In the genomic region with DNA sequence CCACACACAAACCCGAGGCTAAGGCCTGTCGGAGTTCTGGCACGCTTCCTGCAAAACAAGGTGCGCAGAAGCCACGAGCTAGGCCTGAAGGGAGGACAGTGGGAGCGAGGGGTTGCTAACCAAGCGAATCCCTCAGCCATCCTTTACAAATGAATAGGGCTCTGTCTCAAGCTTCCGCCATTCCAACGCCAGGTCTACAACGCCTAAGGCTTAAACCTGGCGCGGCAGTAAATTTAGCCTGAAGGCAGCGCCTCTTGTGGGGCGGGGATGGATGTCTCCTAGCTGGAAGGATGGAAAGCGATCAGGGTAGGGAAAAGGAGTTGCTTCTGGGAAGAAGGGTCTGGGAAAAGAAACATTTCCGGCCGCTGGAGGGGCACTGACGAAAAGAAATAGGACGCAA, we compare ENCODE assay signal across 11 mouse cellular contexts.
A peak's percentile ranks its signal among the peaks of the same experiment; 100 is the strongest.
DNase-seq lines count a peak whose midpoint lies in the region; ATAC-seq and TF ChIP-seq lines count a peak whose summit lies in the region.
"Had no signal": no experiment of that assay in that cellular context is flagged by ENCODE, and none has a peak within 500 bp of the region (broad histone marks: within the 10 kb centered on the region; RNA-seq: fewer than 3 reads in every experiment).

No protein-coding gene starts in this region.

- H3K4me1 ChIP-seq in G1E (ENCODE audit: insufficient read depth, low read depth, low read length) = peaks cover 82% of the 10 kb centered on the region
- peaks cover 64% of the 10 kb centered on the region for H3K4me1 ChIP-seq in forebrain, embryonic 13.5 days
- H3K4me1 ChIP-seq in liver, embryonic 15.5 days (replicated peaks) = peaks cover 95% of the 10 kb centered on the region

- WGBS in forebrain, embryonic 13.5 days = 15% methylated on average over 19 of the region's 19 CpGs
- 50% methylated on average over 19 of the region's 19 CpGs for WGBS in liver, embryonic 15.5 days (ENCODE audit: insufficient replicate concordance)

- peak overlapping the region; percentile 79 for H3K27ac ChIP-seq in forebrain, embryonic 13.5 days
- H3K27ac ChIP-seq in liver, embryonic 15.5 days (replicated peaks) = 0 out of 2 replicates have a peak overlapping the region, but pooled peaks have one; percentile 76
- H3K27ac ChIP-seq: kidney, postnatal 0 days had no signal

- DNase-seq in ES-CJ7 (ENCODE audit: low read depth, low spot score) (peak; percentile 81), G1E (ENCODE audit: low spot score) (no peak)
- DNase-seq in gastrocnemius, postnatal 10 days = no peak
- DNase-seq: cerebellum, adult 8-10 months; gastrocnemius, postnatal 14 days; lung, postnatal 4 days had no signal

- no peaks in the 10 kb centered on the region for H3K36me3 ChIP-seq in G1E (replicated peaks)
- H3K36me3 ChIP-seq in forebrain, embryonic 13.5 days (ENCODE audit: poor library complexity, severe bottlenecking) = no peaks in the 10 kb centered on the region
- H3K36me3 ChIP-seq in liver, embryonic 15.5 days (replicated peaks) = no peaks in the 10 kb centered on the region

- H3K9me3 ChIP-seq in G1E (replicated peaks) = no peaks in the 10 kb centered on the region
- no peaks in the 10 kb centered on the region for H3K9me3 ChIP-seq in forebrain, embryonic 13.5 days (replicated peaks)
- no peaks in the 10 kb centered on the region for H3K9me3 ChIP-seq in liver, embryonic 15.5 days (replicated peaks)

- peak overlapping the region; percentile 33; the same call in 1 of the 2 replicates for H3K4me3 ChIP-seq in G1E (ENCODE audit: low read depth, low read length)
- H3K4me3 ChIP-seq in forebrain, embryonic 13.5 days = no peak overlapping the region
- no peak overlapping the region for H3K4me3 ChIP-seq in liver, embryonic 15.5 days (replicated peaks)

- H3K9ac ChIP-seq in forebrain, embryonic 13.5 days = no peak overlapping the region
- peak overlapping the region; percentile 58; the same call in 1 of the 2 replicates for H3K9ac ChIP-seq in liver, embryonic 15.5 days

- H3K4me2 ChIP-seq in forebrain, embryonic 13.5 days = peak overlapping the region; percentile 60
- H3K4me2 ChIP-seq in liver, embryonic 15.5 days = peak overlapping the region; percentile 89

- TF ChIP-seq CTCF in G1E (IDR thresholded peaks at IDR 0.05; ENCODE audit: low read depth, low read length) = no peak

- no peak for ATAC-seq in G1E (ENCODE audit: extremely low read depth, insufficient number of reproducible peaks, low FRiP score, poor library complexity, severe bottlenecking)
- ATAC-seq in forebrain, embryonic 13.5 days = no peak
- no peak for ATAC-seq in liver, embryonic 15.5 days (ENCODE audit: insufficient read depth)
- no peak for ATAC-seq in megakaryocyte progenitor cell, adult 5-6 weeks (replicated peaks; ENCODE audit: poor library complexity)
- ATAC-seq in activated CD4-positive, CD25-positive, alpha-beta regulatory T cell, adult 4 months = no peak

- H3K27me3 ChIP-seq in G1E (ENCODE audit: insufficient read depth, low read length) = no peaks in the 10 kb centered on the region
- H3K27me3 ChIP-seq in forebrain, embryonic 13.5 days = peaks cover 49% of the 10 kb centered on the region
- H3K27me3 ChIP-seq in liver, embryonic 15.5 days = peaks cover 32% of the 10 kb centered on the region
